Mouse (Mus musculus): Measurements from ENCODE around the gene Kansl1.

Gene Kansl1

GRCm38 (mm10) chr11:104367486-104368190 lies 101.0 kb downstream of the Kansl1 start:
- DNase-seq (ENCODE audit: extremely low spot score, low spot score): no peak

GRCm38 (mm10) chr11:104363823-104364600 lies 104.6 kb downstream of the Kansl1 start:
- DNase-seq (ENCODE audit: extremely low spot score, low spot score): no peak

GRCm38 (mm10) chr11:104362704-104363103 lies 106.0 kb downstream of the Kansl1 start:
- no peak for DNase-seq (ENCODE audit: extremely low spot score, low spot score)

GRCm38 (mm10) chr11:104361790-104362189 lies 106.9 kb downstream of the Kansl1 start:
- no peak for DNase-seq (ENCODE audit: extremely low spot score, low spot score)

- DNase-seq (ENCODE audit: extremely low spot score, low spot score): no peak
Measured at GRCm38 (mm10) chr11:104346931-104347330, 121.7 kb downstream of the Kansl1 start.

GRCm38 (mm10) chr11:104334946-104335345 lies 133.7 kb downstream of the Kansl1 start:
- no peak for DNase-seq (ENCODE audit: extremely low spot score, low spot score)

- no peak for DNase-seq (ENCODE audit: extremely low spot score, low spot score)
Measured at GRCm38 (mm10) chr11:104334115-104334514, 134.5 kb downstream of the Kansl1 start.

- no peak for DNase-seq (ENCODE audit: extremely low spot score, low spot score)
Measured at GRCm38 (mm10) chr11:104332105-104332504, 136.6 kb downstream of the Kansl1 start.

GRCm38 (mm10) chr11:104331208-104331607 lies 137.5 kb downstream of the Kansl1 start:
- DNase-seq (ENCODE audit: extremely low spot score, low spot score): no peak

- no peak for DNase-seq (ENCODE audit: extremely low spot score, low spot score)
Measured at GRCm38 (mm10) chr11:104330151-104330550, 138.5 kb downstream of the Kansl1 start.

GRCm38 (mm10) chr11:104329185-104329926 lies 139.3 kb downstream of the Kansl1 start:
- no peak for DNase-seq (ENCODE audit: extremely low spot score, low spot score)

GRCm38 (mm10) chr11:104327946-104328345 lies 140.7 kb downstream of the Kansl1 start:
- DNase-seq (ENCODE audit: extremely low spot score, low spot score): no peak

- no peak for DNase-seq (ENCODE audit: extremely low spot score, low spot score)
Measured at GRCm38 (mm10) chr11:104327462-104327861, 141.2 kb downstream of the Kansl1 start.

- DNase-seq (ENCODE audit: extremely low spot score, low spot score): no peak
Measured at GRCm38 (mm10) chr11:104322142-104322541, 146.5 kb downstream of the Kansl1 start.

- DNase-seq (ENCODE audit: extremely low spot score, low spot score): no peak
Measured at GRCm38 (mm10) chr11:104320511-104320910, 148.2 kb downstream of the Kansl1 start.

- peak; percentile 49 for DNase-seq (ENCODE audit: extremely low spot score, low spot score)
Measured at GRCm38 (mm10) chr11:104318940-104319781, 149.5 kb downstream of the Kansl1 start.

GRCm38 (mm10) chr11:104317631-104318030 lies 151.0 kb downstream of the Kansl1 start:
- DNase-seq (ENCODE audit: extremely low spot score, low spot score): no peak

GRCm38 (mm10) chr11:104316685-104317400 lies 151.8 kb downstream of the Kansl1 start:
- no peak for DNase-seq (ENCODE audit: extremely low spot score, low spot score)

GRCm38 (mm10) chr11:104315703-104316102 lies 153.0 kb downstream of the Kansl1 start:
- peak; percentile 86 for DNase-seq (ENCODE audit: extremely low spot score, low spot score)

GRCm38 (mm10) chr11:104311643-104312042 lies 157.0 kb downstream of the Kansl1 start:
- DNase-seq (ENCODE audit: extremely low spot score, low spot score): no peak
